Mouse (Mus musculus): ENCODE results near the gene Ndufa3.
A peak's percentile ranks its signal among the peaks of the same experiment; 100 is the strongest.

Gene Ndufa3

GRCm38 (mm10) chr7:3665215-3666114 lies 48.3 kb downstream of the Ndufa3 start, which contains the start of gene Leng1:
Gene Leng1, minus strand, starts transcription at chr7:3665840.
- DNase-seq (ENCODE audit: extremely low read depth, insufficient read length, low spot score) = peak; percentile 90

GRCm38 (mm10) chr7:3666921-3667391 lies 49.8 kb downstream of the Ndufa3 start:
- DNase-seq (ENCODE audit: extremely low read depth, insufficient read length, low spot score) = no peak
